Mouse (Mus musculus) kidney, postnatal 36 days (tissue): ENCODE data around the gene Olfr577.

Experiments
- DNase-seq, 2 experiments: peaks; one replicate each; pipeline ENCODE4 v3.0.0; 2021 to 2022; ENCODE audit warnings: mixed read lengths in 2 of 2

Olfr577 gene

GRCm38 (mm10) chr7:102975843-102976242 is at the start of gene Olfr577:
Gene Olfr577 (minus strand): TSS chr7:102975943.
- no peak for DNase-seq

GRCm38 (mm10) chr7:102989224-102989623 is 13.5 kb upstream of the Olfr577 start, which contains the start of gene Olfr578:
Gene Olfr578 (minus strand): TSS chr7:102989324.
- no peak for DNase-seq

- DNase-seq = no peak
These were observed 1.3 kb downstream of the Olfr577 start for GRCm38 (mm10) chr7:102974399-102974798.

- no peak for DNase-seq
These were observed 13.4 kb downstream of the Olfr577 start, which contains the start of gene Olfr576 for GRCm38 (mm10) chr7:102962360-102962759. Gene Olfr576 (plus strand): TSS chr7:102962660.

- DNase-seq = no peak
These were observed 17.1 kb downstream of the Olfr577 start, which contains the start of gene Olfr575 for GRCm38 (mm10) chr7:102958593-102958992. Gene Olfr575 (minus strand): TSS chr7:102958775.

GRCm38 (mm10) chr7:102958137-102958536 is 17.6 kb downstream of the Olfr577 start:
- DNase-seq = no peak

- no peak for DNase-seq
These were observed 25.0 kb downstream of the Olfr577 start for GRCm38 (mm10) chr7:102950732-102951131.

- DNase-seq = no peak
These were observed 27.6 kb downstream of the Olfr577 start, which contains the start of gene Olfr574 for GRCm38 (mm10) chr7:102948167-102948566. Gene Olfr574 (plus strand): TSS chr7:102948467.

GRCm38 (mm10) chr7:102943417-102943816 is 32.3 kb downstream of the Olfr577 start:
- DNase-seq = no peak

GRCm38 (mm10) chr7:102942475-102942874 is 33.3 kb downstream of the Olfr577 start, which contains the start of gene Olfr573-ps1:
Gene Olfr573-ps1 (minus strand): TSS chr7:102942575.
- no peak for DNase-seq

GRCm38 (mm10) chr7:102927105-102927504 is 48.6 kb downstream of the Olfr577 start:
- no peak for DNase-seq

- DNase-seq = no peak
These were observed 51.6 kb downstream of the Olfr577 start, which contains the start of gene Olfr572 for GRCm38 (mm10) chr7:102924109-102924508. Gene Olfr572 (plus strand): TSS chr7:102924409.
